Mouse (Mus musculus) brown adipose tissue, adult 24 weeks (tissue): ENCODE data around the gene Ell. TPM values are rescaled to one million over a fixed set of nuclear protein-coding genes. Genes with fewer than 3 reads are reported as not detected.
A peak's percentile ranks its signal among the peaks of the same experiment; 100 is the strongest.

Experiments
- H3K27ac ChIP-seq: fragments of 200-500 bp; replicated peaks from 2 replicates; pipeline ENCODE4 v1.5.1; 2012; ENCODE audit warnings: low read depth, mild to moderate bottlenecking, low read length
- H3K4me1 ChIP-seq: fragments of 200-500 bp; 2 replicates; pipeline ENCODE4 v1.6.1; 2012; ENCODE audit warnings: low read length, mixed read lengths; ENCODE audit not compliant: control insufficient read depth, insufficient read depth, insufficient read length
- H3K4me3 ChIP-seq: fragments of 200-500 bp; 2 replicates; pipeline ENCODE4 v1.5.1; 2012; ENCODE audit warnings: low read depth, mild to moderate bottlenecking, low read length, moderate library complexity; ENCODE audit not compliant: insufficient read depth
- polyA plus RNA-seq: library from polyadenylated mRNA; stranded (reverse); fragments of >200 nt; gene quantifications from 2 replicates; pipeline ENCODE4 v1.2.4, GENCODE M21; 2012; ENCODE audit not compliant: missing spikeins, insufficient read depth, insufficient read length

Gene Ell
- polyA plus RNA-seq, 1 experiment, result 9.1 TPM

DNA sequence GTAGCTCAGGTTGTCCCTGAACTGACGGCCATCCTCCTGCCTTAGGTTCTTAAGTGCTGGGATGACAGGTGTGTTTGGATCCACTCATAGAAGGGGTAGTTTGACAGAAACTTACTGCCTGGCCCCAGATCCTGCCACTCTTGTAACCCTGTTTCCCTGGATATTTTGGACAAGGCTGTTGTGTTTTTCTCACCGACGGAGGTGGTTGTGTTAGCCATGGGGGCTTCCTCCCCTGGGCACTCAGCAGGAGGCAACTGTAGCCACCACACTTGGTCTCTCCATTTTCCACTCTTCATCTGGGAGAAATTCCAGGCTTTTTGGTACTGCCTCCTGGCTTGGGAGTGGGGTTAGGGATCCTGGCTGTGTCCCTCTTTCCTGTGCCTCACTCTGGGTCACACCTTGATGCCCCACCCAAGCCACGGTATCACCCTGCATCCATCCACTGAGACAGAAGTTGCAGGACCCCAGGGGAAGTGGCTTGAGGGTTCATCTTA, 803 bp downstream of the Ell start:
- Histone ChIP-seq H3K4me1 (peaks cover 31% of the 10 kb centered on the region), H3K4me3 (peak overlapping the region; percentile 87), H3K27ac (peak overlapping the region; percentile 89)

GRCm38 (mm10) chr8:70540507-70541071, 1.3 kb downstream of the Ell start:
- peak overlapping the region; percentile 87 for H3K4me3 ChIP-seq
- H3K4me1 ChIP-seq, result peaks cover 35% of the 10 kb centered on the region
- H3K27ac ChIP-seq, result peak overlapping the region; percentile 7

DNA sequence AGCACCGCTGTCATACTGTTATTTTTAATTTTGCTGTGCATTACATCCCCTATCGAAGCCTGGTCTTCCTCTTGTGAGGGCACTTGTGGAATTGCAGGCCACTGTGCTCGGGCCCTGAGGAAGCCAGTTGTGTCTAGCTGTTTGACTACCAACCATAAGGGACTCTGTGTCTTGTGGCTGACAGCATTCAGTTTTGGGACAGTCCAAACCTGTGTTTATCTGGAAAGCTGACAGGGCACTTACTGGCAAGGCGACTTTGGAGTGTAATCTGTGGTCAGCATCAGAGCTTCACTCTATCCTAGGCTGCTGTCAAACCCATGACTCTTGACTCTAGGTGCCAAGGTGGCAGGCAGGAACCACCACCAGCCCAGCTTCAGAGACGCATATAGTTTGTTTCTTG, 1.8 kb downstream of the Ell start:
- peaks cover 38% of the 10 kb centered on the region for H3K4me1 ChIP-seq
- 0 out of 2 replicates have a peak overlapping the region, but pooled peaks have one; percentile 7 for H3K27ac ChIP-seq
- H3K4me3 ChIP-seq, result peak overlapping the region; percentile 87

GRCm38 (mm10) chr8:70544200-70544687, 5.0 kb downstream of the Ell start:
- Histone ChIP-seq H3K4me1 (peaks cover 47% of the 10 kb centered on the region), H3K4me3 (no peak overlapping the region), H3K27ac (peak overlapping the region; percentile 83)

DNA sequence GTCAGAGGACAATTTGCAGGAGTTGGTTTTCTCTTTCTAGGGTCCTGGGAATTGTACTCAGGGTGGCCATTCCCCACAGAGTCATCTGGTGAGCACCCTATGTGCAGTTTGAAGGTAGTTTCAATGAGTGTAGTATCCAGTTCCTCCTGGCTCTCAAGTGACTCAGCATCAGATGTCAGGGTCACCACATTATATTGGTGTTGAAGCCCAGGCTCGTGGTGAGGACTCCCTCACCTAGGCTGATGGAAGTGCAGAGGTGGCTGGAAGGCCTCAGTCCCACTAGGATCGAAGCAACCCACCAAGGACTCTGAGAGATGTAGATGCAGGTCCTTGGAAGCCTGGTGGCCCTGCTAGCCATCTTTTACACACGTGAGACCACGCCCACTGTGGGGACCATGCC, 7.2 kb downstream of the Ell start:
- H3K27ac ChIP-seq, result no peak overlapping the region
- peaks cover 44% of the 10 kb centered on the region for H3K4me1 ChIP-seq

DNA sequence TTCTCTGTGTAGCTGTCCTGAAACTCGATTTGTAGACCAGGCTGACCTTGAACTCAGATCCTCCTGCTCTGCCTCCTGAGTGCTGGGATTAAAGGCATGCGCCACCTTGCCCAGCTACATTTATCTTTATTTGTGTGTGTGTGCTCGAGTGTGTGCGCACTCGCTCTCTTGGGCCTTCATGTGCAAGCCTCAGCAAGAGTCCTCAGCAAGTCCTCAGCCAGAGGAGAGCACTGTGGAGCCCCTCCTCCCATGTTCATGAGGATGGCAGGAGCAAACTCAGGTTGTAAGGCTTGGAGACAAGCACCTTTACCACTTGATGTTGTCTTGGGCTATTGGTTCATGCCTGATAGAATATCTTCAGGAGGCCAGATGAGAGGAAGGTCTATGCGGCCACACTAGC, 8.5 kb downstream of the Ell start:
- Histone ChIP-seq H3K4me3 (no peak overlapping the region), H3K4me1 (peaks cover 55% of the 10 kb centered on the region), H3K27ac (no peak overlapping the region)

More for the DNA sequence above, 7.2 kb downstream of the Ell start:
- H3K4me3 ChIP-seq, result no peak overlapping the region

- Histone ChIP-seq H3K4me3 (no peak overlapping the region), H3K4me1 (peaks cover 56% of the 10 kb centered on the region), H3K27ac (no peak overlapping the region)
Measured at GRCm38 (mm10) chr8:70549412-70550184, 10.3 kb downstream of the Ell start.

DNA sequence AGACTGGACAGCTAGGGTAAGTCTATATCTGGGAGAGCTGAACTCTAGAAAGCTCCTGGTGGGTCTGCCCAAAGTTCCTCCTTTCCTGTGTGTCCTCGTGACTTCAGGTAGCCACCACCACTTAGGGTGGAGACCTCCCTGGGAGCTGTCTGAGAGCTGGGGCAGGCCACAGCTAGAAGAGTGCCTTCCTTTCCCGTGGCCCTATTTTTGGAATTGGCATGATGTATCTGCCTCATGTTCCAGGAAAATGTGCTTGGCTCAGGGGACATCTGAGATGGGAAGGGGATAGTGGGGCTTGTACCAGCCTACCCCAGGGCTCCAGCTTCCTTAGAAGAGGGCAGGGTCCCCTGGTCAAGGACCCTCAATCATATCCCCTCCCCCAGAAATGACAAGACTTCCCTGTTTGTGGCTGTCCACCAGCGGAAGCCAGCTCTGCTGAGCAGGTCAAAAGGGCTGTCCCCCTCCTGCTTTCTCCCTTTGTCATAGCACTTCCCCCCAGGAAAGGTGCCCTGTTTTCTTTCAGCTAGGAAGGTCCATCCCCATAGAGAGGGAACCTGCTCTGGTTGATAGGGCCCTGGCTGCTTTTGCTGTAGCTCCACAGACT, 12.4 kb downstream of the Ell start:
- Histone ChIP-seq H3K4me1 (peaks cover 48% of the 10 kb centered on the region), H3K4me3 (no peak overlapping the region), H3K27ac (peak overlapping the region; percentile 20)

- H3K27ac ChIP-seq, result no peak overlapping the region
- no peak overlapping the region for H3K4me3 ChIP-seq
- H3K4me1 ChIP-seq, result peaks cover 43% of the 10 kb centered on the region
Measured at GRCm38 (mm10) chr8:70552836-70553235, 13.6 kb downstream of the Ell start.

- Histone ChIP-seq H3K4me1 (peaks cover 45% of the 10 kb centered on the region), H3K27ac (no peak overlapping the region), H3K4me3 (no peak overlapping the region)
Measured at GRCm38 (mm10) chr8:70553740-70554139, 14.5 kb downstream of the Ell start.

DNA sequence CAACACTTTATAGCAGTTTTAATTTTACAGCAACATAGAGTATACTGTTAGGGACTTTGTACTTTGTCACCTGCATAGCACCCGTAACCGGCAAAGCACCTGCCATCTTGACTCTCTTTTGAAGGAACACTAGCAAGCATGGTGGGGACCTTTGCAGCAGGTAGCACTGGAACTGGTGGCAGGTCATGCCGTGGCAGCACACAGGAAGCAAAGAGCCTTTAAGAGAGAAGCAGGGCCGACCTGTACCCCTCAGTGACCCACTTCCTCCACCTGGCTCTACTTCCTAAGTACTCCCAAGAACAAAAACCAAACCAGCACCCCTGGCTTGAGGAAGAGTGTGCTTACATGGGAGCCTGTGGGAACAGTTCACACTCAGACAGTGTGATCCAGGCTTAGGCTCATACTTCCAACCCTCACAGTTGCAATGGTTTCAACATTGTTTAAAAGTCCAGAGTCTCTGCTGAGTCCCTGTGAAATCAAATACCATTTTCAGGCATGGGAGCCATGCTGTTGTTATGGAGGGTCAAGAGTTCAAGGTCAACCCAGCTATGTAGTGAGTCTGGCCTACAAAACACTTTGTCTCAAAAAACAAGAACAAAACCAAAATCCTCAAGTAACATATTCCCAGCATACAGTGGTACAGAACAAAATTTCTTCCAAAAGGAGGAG, 16.0 kb downstream of the Ell start:
- Histone ChIP-seq H3K4me1 (peaks cover 54% of the 10 kb centered on the region), H3K4me3 (no peak overlapping the region), H3K27ac (no peak overlapping the region)

DNA sequence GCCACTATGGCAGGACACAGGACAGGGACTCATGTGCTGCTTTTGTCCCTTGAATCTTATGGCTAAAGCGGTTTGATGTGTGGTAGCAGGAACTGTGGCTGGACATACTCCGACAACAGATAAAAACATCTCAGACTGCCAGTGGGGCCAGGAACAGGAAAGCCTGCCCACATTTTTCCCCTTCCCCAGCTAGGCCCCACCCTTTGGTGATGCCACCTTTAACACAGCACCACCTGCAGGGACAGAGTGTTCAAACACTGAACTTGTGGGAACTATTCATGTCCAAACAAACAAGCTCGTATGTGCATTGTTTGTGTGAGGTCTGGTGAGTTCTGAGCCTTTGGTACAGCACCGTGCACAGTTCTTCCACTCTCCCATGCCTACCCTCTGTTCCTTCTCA, 19.1 kb downstream of the Ell start:
- Histone ChIP-seq H3K27ac (0 out of 2 replicates have a peak overlapping the region, but pooled peaks have one; percentile 8), H3K4me1 (peaks cover 59% of the 10 kb centered on the region), H3K4me3 (no peak overlapping the region)

DNA sequence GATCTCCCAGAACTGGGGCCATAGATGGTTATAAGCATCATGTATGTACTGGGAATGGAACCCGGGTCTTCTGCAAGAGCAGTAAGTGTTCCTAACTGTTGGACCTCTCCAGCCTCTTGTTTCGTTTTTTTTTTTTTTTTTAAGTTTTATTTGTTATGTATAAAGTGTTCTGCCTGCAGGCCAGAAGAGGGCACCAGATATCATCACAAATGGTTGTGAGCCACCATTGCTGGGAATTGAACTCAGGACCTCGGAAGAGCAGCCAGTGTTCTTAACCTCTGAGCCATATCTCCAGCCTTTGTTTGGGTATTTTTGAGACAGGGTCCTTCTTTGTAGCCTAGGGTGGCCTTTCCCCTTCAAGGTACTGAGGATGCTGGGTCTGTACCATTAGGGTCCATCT, 19.7 kb downstream of the Ell start:
- no peak overlapping the region for H3K4me3 ChIP-seq
- peaks cover 58% of the 10 kb centered on the region for H3K4me1 ChIP-seq
- no peak overlapping the region for H3K27ac ChIP-seq

DNA sequence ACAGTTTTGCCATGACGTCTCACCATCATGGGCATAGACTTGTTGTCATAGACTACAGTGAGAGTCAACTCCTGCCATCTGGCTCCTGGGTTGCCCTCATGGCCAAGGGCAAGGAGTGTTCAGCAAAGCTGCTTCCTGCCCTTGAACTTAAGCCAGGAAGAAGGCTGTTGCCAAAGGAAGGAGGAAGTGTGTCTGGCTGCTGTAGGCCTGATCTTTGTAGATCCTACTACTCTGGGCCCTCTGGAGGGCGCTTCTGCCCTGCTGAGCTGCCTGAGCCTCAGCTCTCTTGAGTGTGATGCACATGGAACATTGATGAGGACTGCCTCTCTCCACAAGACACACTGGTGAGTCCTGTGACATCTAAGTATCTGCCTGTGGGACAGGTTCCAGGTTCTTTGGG, 20.8 kb downstream of the Ell start:
- Histone ChIP-seq H3K4me1 (peaks cover 64% of the 10 kb centered on the region), H3K27ac (peak overlapping the region; percentile 7; the same call in 1 of the 2 replicates), H3K4me3 (no peak overlapping the region)

DNA sequence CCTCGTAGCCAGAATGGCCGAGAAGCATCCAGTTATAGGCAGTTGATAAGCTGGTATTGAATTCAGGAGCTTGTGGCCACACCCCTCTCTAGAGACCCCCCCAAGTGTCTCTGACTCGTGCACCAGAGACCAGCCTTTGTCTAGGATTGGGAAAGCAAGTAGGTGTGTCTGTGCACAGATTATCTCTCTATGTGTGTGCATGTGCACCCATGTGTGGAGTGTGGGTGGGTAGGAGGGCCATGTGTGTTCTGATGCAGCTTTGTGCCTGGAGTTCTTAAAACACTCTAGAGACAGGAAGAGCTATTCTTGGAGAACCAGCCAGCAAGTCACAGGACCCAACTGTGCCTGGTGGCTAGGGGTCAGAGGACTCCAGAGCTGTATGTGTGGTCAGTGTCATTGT, 21.3 kb downstream of the Ell start:
- no peak overlapping the region for H3K4me3 ChIP-seq
- H3K27ac ChIP-seq, result peak overlapping the region; percentile 4; the same call in 1 of the 2 replicates
- H3K4me1 ChIP-seq, result peaks cover 66% of the 10 kb centered on the region
